In the genomic region with DNA sequence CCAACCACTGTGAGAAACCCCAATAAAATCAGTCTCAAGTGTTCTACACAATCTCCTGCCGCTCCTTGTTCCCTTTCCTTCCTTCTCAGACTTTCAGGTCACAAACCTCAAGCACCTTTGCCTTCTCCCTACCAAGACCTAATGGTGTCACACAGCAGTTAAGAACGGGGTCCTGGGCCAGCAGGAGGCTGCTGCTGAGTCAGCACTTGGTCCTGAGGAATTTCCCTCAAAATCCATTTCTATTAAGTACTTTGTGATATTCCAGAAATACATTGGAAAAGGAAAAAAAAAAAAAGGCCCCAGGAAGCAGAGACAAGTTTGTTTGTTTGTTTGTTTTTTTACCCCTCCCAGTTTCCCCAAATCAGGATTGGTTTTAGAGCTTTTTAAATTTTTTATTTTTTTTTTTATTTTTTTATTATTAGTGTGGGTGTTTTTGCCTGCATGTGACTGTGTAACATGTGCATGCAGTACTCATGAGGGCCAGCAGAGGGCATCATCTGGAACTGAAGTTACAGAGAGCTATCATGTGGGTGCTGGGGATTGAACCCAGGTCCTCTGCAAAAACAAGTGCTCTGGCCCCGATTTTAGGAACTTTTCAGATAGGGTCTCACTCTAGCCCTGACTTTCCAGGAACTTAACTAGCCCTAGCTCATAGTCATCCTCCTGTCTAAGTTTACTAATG, we compare ENCODE assay signal across 10 mouse cellular contexts. TPM values are rescaled to one million over a fixed set of nuclear protein-coding genes. Genes with fewer than 3 reads are reported as not detected.
A peak's percentile ranks its signal among the peaks of the same experiment; 100 is the strongest.
DNase-seq lines count a peak whose midpoint lies in the region; ATAC-seq and TF ChIP-seq lines count a peak whose summit lies in the region.
"Had no signal": no experiment of that assay in that cellular context is flagged by ENCODE, and none has a peak within 500 bp of the region (broad histone marks: within the 10 kb centered on the region; RNA-seq: fewer than 3 reads in every experiment).

No protein-coding gene starts in this region.

- no peak overlapping the region for H3K4me3 ChIP-seq in forebrain, postnatal 0 days (ENCODE audit: low read depth, low read length)
- H3K4me3 ChIP-seq in forebrain, embryonic 16.5 days (replicated peaks; ENCODE audit: low read length) = no peak overlapping the region
- H3K4me3 ChIP-seq in lung, embryonic 14.5 days (ENCODE audit: low read depth, low read length) = no peak overlapping the region

- H3K4me1 ChIP-seq in forebrain, postnatal 0 days (ENCODE audit: insufficient read depth) = no peaks in the 10 kb centered on the region
- H3K4me1 ChIP-seq in forebrain, embryonic 16.5 days (replicated peaks; ENCODE audit: control insufficient read depth, insufficient read depth, low read length) = no peaks in the 10 kb centered on the region
- no peaks in the 10 kb centered on the region for H3K4me1 ChIP-seq in lung, embryonic 14.5 days (ENCODE audit: insufficient read depth)

- TF ChIP-seq CTCF in forebrain, postnatal 0 days (IDR thresholded peaks at IDR 0.05; ENCODE audit: low read depth) = peak; percentile 56
- TF ChIP-seq CTCF in lung, embryonic 14.5 days (IDR thresholded peaks at IDR 0.05; ENCODE audit: low read depth) = peak; percentile 63

- H3K9me3 ChIP-seq in forebrain, postnatal 0 days (ENCODE audit: low read length) = no peaks in the 10 kb centered on the region
- H3K9me3 ChIP-seq in forebrain, embryonic 16.5 days (ENCODE audit: control insufficient read depth, low read length) = no peaks in the 10 kb centered on the region
- no peaks in the 10 kb centered on the region for H3K9me3 ChIP-seq in lung, embryonic 14.5 days (ENCODE audit: low read depth, low read length)

- H3K9ac ChIP-seq in forebrain, postnatal 0 days = no peak overlapping the region
- no peak overlapping the region for H3K9ac ChIP-seq in forebrain, embryonic 16.5 days (replicated peaks; ENCODE audit: low read depth, low read length)
- H3K9ac ChIP-seq in lung, embryonic 14.5 days = no peak overlapping the region

- ATAC-seq in forebrain, postnatal 0 days = no peak
- no peak for ATAC-seq in forebrain, embryonic 16.5 days
- ATAC-seq in lung, embryonic 14.5 days (ENCODE audit: insufficient read depth) = no peak

- no peak overlapping the region for H3K27ac ChIP-seq in forebrain, postnatal 0 days (ENCODE audit: low read depth, low read length)
- no peak overlapping the region for H3K27ac ChIP-seq in forebrain, embryonic 16.5 days (ENCODE audit: low read length)
- no peak overlapping the region for H3K27ac ChIP-seq in lung, embryonic 14.5 days (ENCODE audit: low read depth)

- H3K4me2 ChIP-seq in forebrain, postnatal 0 days (ENCODE audit: low read depth) = no peak overlapping the region
- H3K4me2 ChIP-seq in forebrain, embryonic 16.5 days (ENCODE audit: low read length) = no peak overlapping the region
- H3K4me2 ChIP-seq in lung, embryonic 14.5 days = no peak overlapping the region

- peaks cover 34% of the 10 kb centered on the region for H3K36me3 ChIP-seq in forebrain, postnatal 0 days (ENCODE audit: insufficient read depth)
- H3K36me3 ChIP-seq in forebrain, embryonic 16.5 days (ENCODE audit: control insufficient read depth, insufficient read depth) = peaks cover 10% of the 10 kb centered on the region
- peaks cover 41% of the 10 kb centered on the region for H3K36me3 ChIP-seq in lung, embryonic 14.5 days (ENCODE audit: insufficient read depth)

- no peak for DNase-seq in forebrain, postnatal 0 days
- peak; percentile 50 for DNase-seq in lung, embryonic 14.5 days
- DNase-seq in lung, postnatal 25 days (ENCODE audit: low spot score) = no peak
- peak; percentile 24 for DNase-seq in T-cell, adult 2 months (ENCODE audit: low spot score)
- peak; percentile 24 for DNase-seq in retina, postnatal 1 day
- no peak for DNase-seq in embryo, embryonic 11 days
- DNase-seq in cerebellum, adult 18-20 months = no peak
- DNase-seq: cerebellum, adult 9-10 months; layer of hippocampus, adult 9-11 months had no signal

- H3K27me3 ChIP-seq in forebrain, postnatal 0 days (ENCODE audit: insufficient read depth, low read length) = no peaks in the 10 kb centered on the region
- no peaks in the 10 kb centered on the region for H3K27me3 ChIP-seq in forebrain, embryonic 16.5 days (replicated peaks; ENCODE audit: control insufficient read depth, insufficient read depth, low read length)
- H3K27me3 ChIP-seq in lung, embryonic 14.5 days (ENCODE audit: insufficient read depth, low read length) = no peaks in the 10 kb centered on the region

- 93% methylated on average over 3 of the region's 3 CpGs for WGBS in forebrain, postnatal 0 days
- WGBS in forebrain, embryonic 16.5 days = 99% methylated on average over 3 of the region's 3 CpGs
- 93% methylated on average over 3 of the region's 3 CpGs for WGBS in lung, embryonic 14.5 days

RNA-seq across cellular contexts. Expression of a gene that starts 15.5 kb away (rescaled TPM):
- 0.08 TPM in 1 of 2 replicates, not detected in the other for total RNA-seq in forebrain, postnatal 0 days (2014; rRNA removed)
- not detected in 2 replicates for polyA plus RNA-seq in forebrain, postnatal 0 days (2015; fragmentation: Nextera tagmentation; extraction: Ambion mirVana)
- polyA plus RNA-seq in forebrain, embryonic 16.5 days (2015; fragmentation: Nextera tagmentation; extraction: Ambion mirVana) = 0.33 TPM in 1 of 2 replicates, not detected in the other
- not detected in 2 replicates for polyA plus RNA-seq in lung, embryonic 14.5 days (2014; fragmentation: Nextera tagmentation; extraction: Ambion mirVana)

RNA-seq across cellular contexts. Expression of a gene that starts 32.2 kb away (rescaled TPM):
- 14.4 and 15.2 TPM in 2 replicates for total RNA-seq in forebrain, postnatal 0 days (2014; rRNA removed)
- 20.6 and 29.5 TPM in 2 replicates for polyA plus RNA-seq in forebrain, postnatal 0 days (2015; fragmentation: Nextera tagmentation; extraction: Ambion mirVana)
- polyA plus RNA-seq in forebrain, embryonic 16.5 days (2015; fragmentation: Nextera tagmentation; extraction: Ambion mirVana) = 12.2 and 14.0 TPM in 2 replicates
- 15.5 and 17.3 TPM in 2 replicates for polyA plus RNA-seq in lung, embryonic 14.5 days (2014; fragmentation: Nextera tagmentation; extraction: Ambion mirVana)

RNA-seq across cellular contexts. Expression of a gene that starts 49.8 kb away (rescaled TPM):
- 14.5 and 17.4 TPM in 2 replicates for total RNA-seq in forebrain, postnatal 0 days (2014; rRNA removed)
- 14.4 and 18.4 TPM in 2 replicates for polyA plus RNA-seq in forebrain, postnatal 0 days (2015; fragmentation: Nextera tagmentation; extraction: Ambion mirVana)
- 17.4 and 18.5 TPM in 2 replicates for polyA plus RNA-seq in forebrain, embryonic 16.5 days (2015; fragmentation: Nextera tagmentation; extraction: Ambion mirVana)
- 28.5 and 29.2 TPM in 2 replicates for polyA plus RNA-seq in lung, embryonic 14.5 days (2014; fragmentation: Nextera tagmentation; extraction: Ambion mirVana)

RNA-seq across cellular contexts. Expression of a gene that starts 58.6 kb away (rescaled TPM):
- 32.6 and 37.0 TPM in 2 replicates for total RNA-seq in forebrain, postnatal 0 days (2014; rRNA removed)
- polyA plus RNA-seq in forebrain, postnatal 0 days (2015; fragmentation: Nextera tagmentation; extraction: Ambion mirVana) = 16.4 and 25.4 TPM in 2 replicates
- polyA plus RNA-seq in forebrain, embryonic 16.5 days (2015; fragmentation: Nextera tagmentation; extraction: Ambion mirVana) = 39.1 and 41.3 TPM in 2 replicates
- polyA plus RNA-seq in lung, embryonic 14.5 days (2014; fragmentation: Nextera tagmentation; extraction: Ambion mirVana) = 40.8 and 43.1 TPM in 2 replicates

Comparison
In these comparisons a context has a peak if more than half of its experiments do, and no peak if none do; other contexts are left out.
1. DNase-seq: peak in lung, embryonic 14.5 days (single experiment), T-cell, adult 2 months (single experiment) and retina, postnatal 1 day (single experiment); none in forebrain, postnatal 0 days (single experiment), lung, postnatal 25 days (single experiment), embryo, embryonic 11 days (single experiment) and cerebellum, adult 18-20 months (0 of 2).